Mouse (Mus musculus): Measurements from ENCODE around the gene Adap1. TPM values are rescaled to one million over a fixed set of nuclear protein-coding genes. Genes with fewer than 3 reads are reported as not detected.

Gene Adap1
- polyA plus RNA-seq, 1 experiment from 2014 or later: 4.1 TPM

DNA sequence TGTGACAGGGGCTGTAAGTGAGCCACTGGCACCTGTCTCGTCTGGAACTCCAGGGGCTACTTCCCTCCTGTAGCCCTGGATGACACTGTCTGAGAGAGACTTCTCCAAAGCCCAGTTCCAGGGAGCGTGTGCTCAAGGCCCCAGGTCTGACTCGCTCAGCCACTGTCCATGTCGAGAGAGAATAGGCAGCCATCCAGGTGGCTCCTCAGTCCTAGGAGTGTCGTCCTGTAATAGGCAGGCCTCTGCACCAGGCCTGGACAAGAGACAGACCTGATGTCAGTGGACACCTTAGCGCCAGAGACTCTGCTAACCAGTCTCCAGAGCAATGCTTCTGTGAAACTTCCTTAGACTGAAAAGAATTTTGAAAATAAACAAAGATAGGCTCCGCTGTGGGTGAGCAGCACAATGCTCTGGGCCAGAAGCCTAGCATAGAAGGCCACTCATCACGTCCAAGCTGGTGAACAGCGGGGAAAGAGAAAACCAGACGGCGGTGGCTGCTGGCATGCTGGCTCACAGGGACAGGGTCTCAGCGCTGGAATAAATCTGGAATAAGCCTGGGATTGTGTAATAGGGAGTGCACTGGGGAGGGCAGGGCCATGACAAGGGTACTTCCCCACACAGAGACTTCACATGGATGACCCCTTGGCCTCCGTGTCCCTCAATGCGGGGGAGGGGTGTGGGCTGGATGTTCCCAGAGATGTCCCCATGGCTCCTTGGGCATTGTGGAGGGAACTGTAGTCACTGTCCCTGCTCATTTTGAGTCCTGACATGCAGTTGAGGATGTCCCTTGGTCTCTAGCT, 39.1 kb downstream of the Adap1 start:
- no peak overlapping the region for H3K4me2 ChIP-seq (replicated peaks; ENCODE audit: low read depth, low read length)
- H3K9ac ChIP-seq (replicated peaks; ENCODE audit: low read depth): no peak overlapping the region
- no peak overlapping the region for H3K4me3 ChIP-seq (ENCODE audit: low read depth, low read length)
- TF ChIP-seq EP300 (IDR thresholded peaks at IDR 0.05) (no peak), CTCF (IDR thresholded peaks at IDR 0.05) (no peak)
- H3K27ac ChIP-seq (ENCODE audit: low read length): peak overlapping the region; percentile 6; the same call in 1 of the 2 replicates
- 30% methylated on average over 14 of the region's 14 CpGs for WGBS
- ATAC-seq (peak; percentile 27; the same call in 1 of the 2 replicates), DNase-seq (ENCODE audit: low spot score) (peak; percentile 52)
- no peaks in the 10 kb centered on the region for H3K9me3 ChIP-seq (ENCODE audit: low read length)
- no peaks in the 10 kb centered on the region for H3K27me3 ChIP-seq (replicated peaks; ENCODE audit: insufficient read depth, low read length)
- 0 out of 2 replicates have a peak, but pooled peaks cover 3% of the 10 kb centered on the region for H3K4me1 ChIP-seq (ENCODE audit: insufficient read depth, low read depth, low read length)
- H3K36me3 ChIP-seq (ENCODE audit: insufficient read depth, low read length): no peaks in the 10 kb centered on the region

DNA sequence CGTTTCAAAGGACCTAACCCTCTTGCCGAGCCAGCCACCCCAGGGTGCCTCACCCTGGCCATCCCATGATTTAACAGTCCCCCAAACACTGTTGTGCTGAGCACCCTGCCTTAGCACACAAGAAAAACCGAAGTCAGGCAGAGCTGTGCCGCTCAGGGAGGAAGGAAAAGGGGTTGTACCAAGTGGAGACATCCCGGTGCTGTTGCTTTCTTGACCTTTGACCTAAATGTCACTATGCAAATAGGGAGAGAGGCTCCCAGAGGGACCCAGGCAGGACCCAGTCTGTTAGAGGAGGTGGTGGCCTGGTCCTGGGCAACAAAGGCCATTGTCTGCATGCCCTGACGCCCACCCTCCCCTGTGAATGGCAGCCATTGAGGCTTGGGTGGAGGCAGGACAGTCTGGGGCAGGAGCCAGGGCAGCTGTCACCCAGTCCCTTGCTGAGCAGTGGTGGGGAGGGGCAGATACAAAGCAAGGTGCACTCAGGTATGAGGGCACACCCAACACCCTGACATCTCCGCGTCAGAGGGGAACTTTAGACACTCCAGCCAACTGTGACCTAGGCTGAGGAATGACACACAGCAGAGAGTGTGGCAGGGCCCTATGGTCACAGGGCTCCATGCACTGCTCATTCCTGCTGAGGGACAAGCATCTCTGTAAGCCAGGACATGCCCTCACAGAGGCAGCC, 39.9 kb downstream of the Adap1 start:
- 0 out of 2 replicates have a peak overlapping the region, but pooled peaks have one; percentile 5 for H3K27ac ChIP-seq (ENCODE audit: low read length)
- H3K36me3 ChIP-seq (ENCODE audit: insufficient read depth, low read length): no peaks in the 10 kb centered on the region
- 30% methylated on average over 8 of the region's 8 CpGs for WGBS
- 0 out of 2 replicates have a peak, but pooled peaks cover 3% of the 10 kb centered on the region for H3K4me1 ChIP-seq (ENCODE audit: insufficient read depth, low read depth, low read length)
- TF ChIP-seq EP300 (IDR thresholded peaks at IDR 0.05) (no peak), CTCF (IDR thresholded peaks at IDR 0.05) (no peak)
- no peaks in the 10 kb centered on the region for H3K27me3 ChIP-seq (replicated peaks; ENCODE audit: insufficient read depth, low read length)
- no peak for DNase-seq (ENCODE audit: low spot score)
- H3K9ac ChIP-seq (replicated peaks; ENCODE audit: low read depth): no peak overlapping the region
- H3K4me3 ChIP-seq (ENCODE audit: low read depth, low read length): no peak overlapping the region
- no peaks in the 10 kb centered on the region for H3K9me3 ChIP-seq (ENCODE audit: low read length)
- peak; percentile 23; the same call in 1 of the 2 replicates for ATAC-seq
- no peak overlapping the region for H3K4me2 ChIP-seq (replicated peaks; ENCODE audit: low read depth, low read length)

- no peaks in the 10 kb centered on the region for H3K27me3 ChIP-seq (replicated peaks; ENCODE audit: insufficient read depth, low read length)
- no peak overlapping the region for H3K4me3 ChIP-seq (ENCODE audit: low read depth, low read length)
- no peak for ATAC-seq
- no peaks in the 10 kb centered on the region for H3K9me3 ChIP-seq (ENCODE audit: low read length)
- 92% methylated on average over 14 of the region's 14 CpGs for WGBS
- no peak overlapping the region for H3K27ac ChIP-seq (ENCODE audit: low read length)
- no peak overlapping the region for H3K4me2 ChIP-seq (replicated peaks; ENCODE audit: low read depth, low read length)
- 0 out of 2 replicates have a peak, but pooled peaks cover 3% of the 10 kb centered on the region for H3K4me1 ChIP-seq (ENCODE audit: insufficient read depth, low read depth, low read length)
- no peak; the same call in 1 of the 2 replicates for TF ChIP-seq CTCF (IDR thresholded peaks at IDR 0.05)
- no peak for TF ChIP-seq EP300 (IDR thresholded peaks at IDR 0.05)
- no peak overlapping the region for H3K9ac ChIP-seq (replicated peaks; ENCODE audit: low read depth)
- DNase-seq (ENCODE audit: low spot score): no peak
- no peaks in the 10 kb centered on the region for H3K36me3 ChIP-seq (ENCODE audit: insufficient read depth, low read length)
Measured at GRCm38 (mm10) chr5:139283460-139284180, 41.8 kb downstream of the Adap1 start.

GRCm38 (mm10) chr5:139282191-139282590, 43.2 kb downstream of the Adap1 start:
- DNase-seq (ENCODE audit: low spot score) (peak; percentile 89), ATAC-seq (peak; percentile 78)
- no peaks in the 10 kb centered on the region for H3K36me3 ChIP-seq (ENCODE audit: insufficient read depth, low read length)
- no peak overlapping the region for H3K9ac ChIP-seq (replicated peaks; ENCODE audit: low read depth)
- 7% methylated on average over 15 of the region's 15 CpGs for WGBS
- H3K4me2 ChIP-seq (replicated peaks; ENCODE audit: low read depth, low read length): no peak overlapping the region
- H3K27ac ChIP-seq (ENCODE audit: low read length): no peak overlapping the region
- no peak overlapping the region for H3K4me3 ChIP-seq (ENCODE audit: low read depth, low read length)
- H3K27me3 ChIP-seq (replicated peaks; ENCODE audit: insufficient read depth, low read length): no peaks in the 10 kb centered on the region
- 0 out of 2 replicates have a peak, but pooled peaks cover 3% of the 10 kb centered on the region for H3K4me1 ChIP-seq (ENCODE audit: insufficient read depth, low read depth, low read length)
- TF ChIP-seq CTCF (IDR thresholded peaks at IDR 0.05) (peak; percentile 99), EP300 (IDR thresholded peaks at IDR 0.05) (no peak)
- H3K9me3 ChIP-seq (ENCODE audit: low read length): no peaks in the 10 kb centered on the region

DNA sequence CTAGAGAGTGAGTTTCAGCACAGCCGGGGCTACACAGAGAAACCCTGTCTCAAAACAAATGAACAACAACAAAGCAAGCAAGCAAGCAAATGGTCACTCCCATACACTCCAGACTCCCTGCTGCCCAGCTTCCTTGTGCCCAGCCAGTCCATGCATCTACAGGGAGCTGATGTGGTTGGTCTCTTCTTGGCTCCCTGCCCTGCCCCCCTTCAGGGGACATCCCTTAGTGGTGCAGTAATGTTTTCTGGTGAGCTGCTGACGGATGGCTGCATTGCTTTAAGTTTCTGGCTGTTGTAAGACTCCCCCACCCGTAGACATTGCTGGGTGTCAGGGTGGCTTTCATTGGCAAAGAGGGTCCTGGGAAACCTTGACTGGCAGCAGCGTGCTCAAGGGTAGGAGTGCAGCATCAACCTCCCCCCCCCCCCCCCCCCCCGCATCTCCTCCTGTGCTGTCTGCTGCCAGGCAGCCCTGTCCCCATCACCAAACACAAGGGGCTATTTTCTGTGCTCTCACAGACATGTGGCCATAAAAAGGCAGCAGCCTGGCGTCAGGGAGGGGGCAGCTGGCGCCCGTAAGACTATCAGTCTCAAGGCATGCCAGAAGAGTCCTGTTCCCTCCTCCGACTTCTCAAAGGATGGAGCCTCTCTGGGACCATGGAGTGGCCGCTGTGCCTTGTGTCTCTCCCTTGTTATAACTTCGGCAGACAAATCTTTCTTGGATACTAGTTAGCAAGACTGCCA, 43.9 kb downstream of the Adap1 start:
- Histone ChIP-seq H3K27ac (ENCODE audit: low read length) (no peak overlapping the region), H3K4me3 (ENCODE audit: low read depth, low read length) (no peak overlapping the region), H3K9me3 (ENCODE audit: low read length) (no peaks in the 10 kb centered on the region), H3K4me1 (ENCODE audit: insufficient read depth, low read depth, low read length) (0 out of 2 replicates have a peak, but pooled peaks cover 3% of the 10 kb centered on the region), H3K4me2 (replicated peaks; ENCODE audit: low read depth, low read length) (no peak overlapping the region), H3K36me3 (ENCODE audit: insufficient read depth, low read length) (no peaks in the 10 kb centered on the region), H3K9ac (replicated peaks; ENCODE audit: low read depth) (no peak overlapping the region), H3K27me3 (replicated peaks; ENCODE audit: insufficient read depth, low read length) (no peaks in the 10 kb centered on the region)
- 35% methylated on average over 10 of the region's 11 CpGs for WGBS
- ATAC-seq (peak; percentile 37), DNase-seq (ENCODE audit: low spot score) (no peak)
- TF ChIP-seq EP300 (IDR thresholded peaks at IDR 0.05) (no peak), CTCF (IDR thresholded peaks at IDR 0.05) (no peak)
